Mouse (Mus musculus): ENCODE data around the gene Ell2.

Gene Ell2

GRCm38 (mm10) chr13:75798413-75799302 lies 92.1 kb downstream of the Ell2 start:
- in situ Hi-C loops (cut with MboI; ENCODE audit: low sequenced_read_pairs) = no loop called here

GRCm38 (mm10) chr13:75799421-75799820 lies 92.9 kb downstream of the Ell2 start:
- in situ Hi-C loops (cut with MboI; ENCODE audit: low sequenced_read_pairs) = no loop called here

- in situ Hi-C loops (cut with MboI; ENCODE audit: low sequenced_read_pairs) = loop anchor here (10.0 kb wide), 1 partner anchor 67 kb away; no protein-coding TSS in a partner anchor
These were observed 101.4 kb downstream of the Ell2 start for GRCm38 (mm10) chr13:75807969-75808368.

GRCm38 (mm10) chr13:75809957-75810356 lies 103.4 kb downstream of the Ell2 start:
- in situ Hi-C loops (cut with MboI; ENCODE audit: low sequenced_read_pairs) = loop anchor here (10.0 kb wide), 1 partner anchor 65 kb away; no protein-coding TSS in a partner anchor

GRCm38 (mm10) chr13:75817183-75817582 lies 110.6 kb downstream of the Ell2 start:
- in situ Hi-C loops (cut with MboI; ENCODE audit: low sequenced_read_pairs) = no loop called here

- in situ Hi-C loops (cut with MboI; ENCODE audit: low sequenced_read_pairs) = no loop called here
These were observed 111.9 kb downstream of the Ell2 start for GRCm38 (mm10) chr13:75818486-75818885.

GRCm38 (mm10) chr13:75818945-75819706 lies 112.6 kb downstream of the Ell2 start:
- in situ Hi-C loops (cut with MboI; ENCODE audit: low sequenced_read_pairs) = no loop called here

- in situ Hi-C loops (cut with MboI; ENCODE audit: low sequenced_read_pairs) = no loop called here
These were observed 113.3 kb downstream of the Ell2 start for GRCm38 (mm10) chr13:75819898-75820297.

Data from CH12F3 (cell line).